Mouse (Mus musculus) kidney, postnatal 0 days (tissue): Measurements from ENCODE around the gene Ucn. TPM values are rescaled to one million over a fixed set of nuclear protein-coding genes. Genes with fewer than 3 reads are reported as not detected.

ENCODE experiments used
- ATAC-seq: fragments of 200-750 bp; cut with Nextera tagmentation; replicated peaks from 2 replicates; pipeline ENCODE4 v1.8.0; 2017; ENCODE audit warnings: low read depth, moderate number of reproducible peaks, moderate TSS enrichment, moderate library complexity; ENCODE audit not compliant: low FRiP score
- DNase-seq: peaks from one replicate; pipeline ENCODE4 v3.0.0-alpha.2; 2016; ENCODE audit warnings: low spot score
- H3K27ac ChIP-seq: fragments of 300-500 bp; sonication (generic); 2 replicates; pipeline ENCODE4 v1.5.1; 2014; ENCODE audit warnings: mild to moderate bottlenecking
- H3K27me3 ChIP-seq: fragments of 300-500 bp; sonication (generic); 2 replicates; pipeline ENCODE4 v1.6.1; 2014; ENCODE audit warnings: low read length, mixed read lengths; ENCODE audit not compliant: insufficient read depth
- H3K36me3 ChIP-seq: fragments of 300-500 bp; sonication (generic); 2 replicates; pipeline ENCODE4 v1.6.1; 2014; ENCODE audit warnings: low read length, mixed read lengths; ENCODE audit not compliant: insufficient read depth
- H3K4me1 ChIP-seq: fragments of 300-500 bp; sonication (generic); replicated peaks from 2 replicates; pipeline ENCODE4 v1.6.1; 2014; ENCODE audit warnings: antibody characterized with exemption, low read length, mixed read lengths; ENCODE audit not compliant: insufficient read depth
- H3K4me2 ChIP-seq: fragments of 300-500 bp; sonication (generic); 2 replicates; pipeline ENCODE4 v1.6.1; 2014; ENCODE audit warnings: mild to moderate bottlenecking, low read length, moderate library complexity, mixed read lengths
- H3K4me3 ChIP-seq: fragments of 300-500 bp; sonication (generic); replicated peaks from 2 replicates; pipeline ENCODE4 v1.5.1; 2014; ENCODE audit warnings: low read depth, low read length
- H3K9ac ChIP-seq: fragments of 300-500 bp; sonication (generic); 2 replicates; pipeline ENCODE4 v1.6.1; 2014; ENCODE audit warnings: low read depth, low read length
- H3K9me3 ChIP-seq: fragments of 300-500 bp; sonication (generic); replicated peaks from 2 replicates; pipeline ENCODE4 v1.6.1; 2016; ENCODE audit warnings: low read length, inconsistent platforms, mixed read lengths
- CTCF ChIP-seq: IDR thresholded peaks from 2 replicates; pipeline ENCODE4 v1.5.1; 2016; ENCODE audit warnings: antibody characterized with exemption, low read depth, mild to moderate bottlenecking, moderate library complexity
- WGBS: fragments of 180-500 bp; shearing (Covaris S2); extraction: QIAGEN DNeasy Blood & Tissue Kit; methylation state at CpG from one replicate; pipeline ENCODE4 v1.1.7; 2014; 5-methylcytosine and 5-hydroxymethylcytosine counted together
- polyA plus RNA-seq: library from polyadenylated mRNA; unstranded; fragments of >200 nt; fragmentation: Nextera tagmentation; extraction: Ambion mirVana; gene quantifications from 2 replicates; pipeline ENCODE4 v1.2.1, GENCODE M21; 2015

Ucn gene
- polyA plus RNA-seq, 1 experiment from 2014 or later = not detected

DNA sequence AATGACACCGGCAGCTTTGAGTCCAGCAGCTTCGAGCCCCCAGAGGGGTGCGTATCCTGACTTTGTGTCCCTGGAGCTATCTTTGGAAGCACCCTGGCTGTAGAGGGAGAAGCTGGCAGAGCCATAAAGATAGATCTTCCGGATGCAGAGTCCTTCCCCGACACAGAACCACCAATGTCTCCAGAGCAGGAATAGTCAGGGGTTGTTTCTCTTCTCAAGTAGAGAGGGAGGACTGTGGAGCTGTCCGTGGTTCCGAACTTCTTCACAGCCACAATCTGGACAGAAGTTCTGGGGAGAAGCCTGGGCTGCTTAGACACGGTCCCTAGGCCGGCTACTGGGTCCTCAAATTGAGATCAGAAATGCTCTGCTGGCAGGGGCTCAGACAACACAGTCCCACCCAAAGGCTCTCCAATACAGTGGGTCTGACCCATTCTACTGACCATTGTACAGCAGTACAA lies 368 bp upstream of the Ucn start:
- TF ChIP-seq CTCF = no peak
- peak; percentile 66 for DNase-seq
- H3K9ac ChIP-seq = no peak overlapping the region
- no peaks in the 10 kb centered on the region for H3K9me3 ChIP-seq
- WGBS = 9% methylated on average over 9 of the region's 9 CpGs
- peaks cover 7% of the 10 kb centered on the region; the same call in 1 of the 2 replicates for H3K4me1 ChIP-seq
- H3K36me3 ChIP-seq = peaks cover under 1% of the 10 kb centered on the region; the same call in 1 of the 2 replicates
- H3K4me3 ChIP-seq = 0 out of 2 replicates have a peak overlapping the region, but pooled peaks have one; percentile 20
- ATAC-seq = no peak
- H3K4me2 ChIP-seq = peak overlapping the region; percentile 40
- no peak overlapping the region for H3K27ac ChIP-seq
- peaks cover 48% of the 10 kb centered on the region for H3K27me3 ChIP-seq

DNA sequence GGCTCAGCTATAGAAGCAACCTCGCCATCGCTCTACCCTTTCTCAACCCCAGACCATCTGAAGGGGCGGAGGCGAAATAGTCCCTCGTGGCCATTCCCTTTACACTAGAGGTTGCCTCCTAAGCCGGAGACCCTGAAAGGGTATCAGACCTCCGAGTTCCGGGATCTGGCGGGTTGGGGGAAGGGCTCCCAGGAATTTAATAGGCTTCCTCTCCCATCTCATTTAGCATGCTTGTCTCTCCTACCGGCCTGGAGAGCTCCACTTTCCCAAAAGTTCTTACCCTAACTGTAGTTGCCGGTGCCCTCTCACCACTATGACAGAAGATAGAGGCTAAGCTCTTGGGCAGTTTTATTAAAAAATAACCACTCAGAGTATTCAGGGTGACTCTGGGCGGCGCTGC lies 971 bp downstream of the Ucn start:
- Histone ChIP-seq H3K4me3 (peak overlapping the region; percentile 20; the same call in 1 of the 2 replicates), H3K27ac (no peak overlapping the region), H3K27me3 (peaks cover 48% of the 10 kb centered on the region), H3K36me3 (no peaks in the 10 kb centered on the region), H3K4me1 (peaks cover 7% of the 10 kb centered on the region; the same call in 1 of the 2 replicates), H3K9ac (no peak overlapping the region), H3K4me2 (peak overlapping the region; percentile 40), H3K9me3 (no peaks in the 10 kb centered on the region)
- no peak for DNase-seq
- no peak for ATAC-seq
- 1% methylated on average over 13 of the region's 13 CpGs for WGBS
- no peak for TF ChIP-seq CTCF

DNA sequence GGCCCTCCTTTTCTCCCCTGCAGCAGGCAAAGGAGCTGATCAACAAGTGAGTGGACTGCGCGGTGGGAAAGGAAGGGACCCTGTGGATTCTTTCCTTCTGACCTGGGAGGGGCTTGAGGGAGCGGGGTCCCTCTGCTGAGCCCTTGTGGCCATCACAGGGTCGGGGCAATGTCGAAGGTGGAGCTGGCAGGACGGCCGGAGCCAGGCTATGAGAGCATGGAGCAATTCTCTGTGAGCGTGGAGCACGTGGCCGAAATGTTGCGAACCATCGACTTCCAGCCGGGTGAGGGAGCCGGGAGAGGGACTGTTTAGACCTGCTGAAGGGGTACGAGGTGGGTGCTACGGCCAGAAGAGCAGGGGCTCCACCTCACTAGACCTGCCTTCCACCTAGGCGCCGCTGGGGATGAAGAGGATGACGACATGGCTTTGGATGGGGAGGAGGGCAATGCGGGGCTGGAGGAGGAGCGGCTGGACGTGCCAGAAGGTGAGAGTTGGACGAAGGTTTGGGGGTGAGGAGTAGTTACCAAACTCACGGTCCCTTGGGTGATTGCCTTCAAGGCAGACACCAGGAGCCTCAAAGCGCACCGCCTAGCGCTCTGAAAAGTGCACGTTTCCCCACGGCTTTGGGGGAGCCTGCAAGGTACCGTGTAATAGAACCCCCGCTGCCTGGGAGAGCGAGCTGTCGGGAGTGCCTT lies 1.8 kb downstream of the Ucn start:
- DNase-seq (no peak), ATAC-seq (no peak)
- Histone ChIP-seq H3K4me3 (peak overlapping the region; percentile 20; the same call in 1 of the 2 replicates), H3K4me2 (no peak overlapping the region), H3K9ac (no peak overlapping the region), H3K9me3 (no peaks in the 10 kb centered on the region), H3K36me3 (no peaks in the 10 kb centered on the region), H3K27ac (no peak overlapping the region), H3K4me1 (peaks cover 7% of the 10 kb centered on the region; the same call in 1 of the 2 replicates), H3K27me3 (peaks cover 48% of the 10 kb centered on the region)
- 1% methylated on average over 33 of the region's 33 CpGs for WGBS
- no peak for TF ChIP-seq CTCF

DNA sequence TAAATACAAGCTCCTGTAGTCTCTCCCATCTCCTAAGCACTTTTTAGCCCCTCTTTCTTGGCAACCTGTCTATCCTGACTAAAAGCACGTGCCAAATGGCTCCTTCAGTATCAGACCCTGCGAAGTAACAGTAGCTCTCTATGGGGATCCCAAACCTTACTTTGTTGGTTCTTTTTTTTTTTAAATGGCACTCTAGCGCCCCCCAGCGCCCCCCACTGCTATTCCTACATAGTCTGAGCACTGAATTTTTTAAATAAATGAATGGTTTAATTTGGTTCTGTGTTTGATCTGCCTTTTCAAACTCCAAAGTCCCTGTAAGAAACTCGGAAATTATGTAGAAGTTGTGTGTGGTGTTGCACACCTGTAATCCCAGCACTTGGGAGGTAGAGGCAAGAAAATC lies 12.6 kb downstream of the Ucn start:
- Histone ChIP-seq H3K27me3 (no peaks in the 10 kb centered on the region), H3K9me3 (no peaks in the 10 kb centered on the region), H3K36me3 (no peaks in the 10 kb centered on the region), H3K4me2 (no peak overlapping the region), H3K4me3 (no peak overlapping the region), H3K9ac (no peak overlapping the region), H3K4me1 (no peaks in the 10 kb centered on the region), H3K27ac (no peak overlapping the region)
- no peak for DNase-seq
- 39% methylated on average over 5 of the region's 5 CpGs for WGBS
- no peak for ATAC-seq
- TF ChIP-seq CTCF = no peak

DNA sequence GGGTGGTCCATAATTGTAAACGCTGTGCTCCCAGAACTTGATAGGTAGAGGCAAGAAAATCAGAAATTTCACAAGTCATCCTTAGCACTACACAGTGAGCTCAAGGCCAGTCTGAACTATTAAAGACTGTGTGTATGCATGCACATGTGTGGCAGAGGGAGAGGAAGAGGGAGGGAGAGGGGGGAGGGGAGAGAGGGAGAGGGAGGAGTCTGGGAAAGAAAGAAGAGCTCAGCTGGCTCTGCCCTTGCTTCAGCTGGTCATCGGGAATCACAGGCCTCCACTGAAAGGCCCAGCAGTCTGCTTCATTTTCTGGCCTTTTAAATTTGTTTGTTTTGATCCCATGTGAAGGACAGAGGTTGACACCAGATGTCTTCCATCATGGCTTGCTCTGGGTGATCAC lies 15.1 kb downstream of the Ucn start:
- no peak for TF ChIP-seq CTCF
- ATAC-seq (no peak), DNase-seq (no peak)
- H3K36me3 ChIP-seq = no peaks in the 10 kb centered on the region
- H3K9me3 ChIP-seq = no peaks in the 10 kb centered on the region
- H3K9ac ChIP-seq = no peak overlapping the region
- no peaks in the 10 kb centered on the region for H3K27me3 ChIP-seq
- WGBS = 39% methylated on average over 2 of the region's 2 CpGs
- H3K4me3 ChIP-seq = no peak overlapping the region
- no peak overlapping the region for H3K4me2 ChIP-seq
- H3K4me1 ChIP-seq = no peaks in the 10 kb centered on the region
- no peak overlapping the region for H3K27ac ChIP-seq

DNA sequence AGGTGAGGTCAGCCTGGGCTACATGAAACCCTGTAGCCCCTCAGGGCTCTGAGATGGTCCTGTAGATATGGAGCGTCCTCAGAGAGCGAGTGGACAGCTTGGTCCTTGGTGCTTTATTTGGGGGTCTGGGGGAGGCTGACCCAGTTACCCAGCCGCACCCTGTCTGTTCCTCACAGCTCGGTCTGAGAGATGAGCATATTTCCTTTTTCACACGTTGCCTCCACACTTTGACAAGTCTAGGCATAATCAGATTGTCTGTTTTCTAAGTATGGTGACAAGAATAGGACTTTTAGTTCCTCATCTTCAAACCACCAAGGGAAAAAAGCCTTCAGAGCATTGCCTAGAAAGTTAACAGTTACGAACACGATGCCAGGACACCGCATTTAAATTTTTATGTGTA lies 17.5 kb downstream of the Ucn start:
- no peaks in the 10 kb centered on the region for H3K36me3 ChIP-seq
- DNase-seq (no peak), ATAC-seq (no peak)
- H3K9me3 ChIP-seq = no peaks in the 10 kb centered on the region
- H3K9ac ChIP-seq = no peak overlapping the region
- 71% methylated on average over 8 of the region's 8 CpGs for WGBS
- H3K27ac ChIP-seq = no peak overlapping the region
- H3K27me3 ChIP-seq = no peaks in the 10 kb centered on the region
- no peak overlapping the region for H3K4me2 ChIP-seq
- no peaks in the 10 kb centered on the region for H3K4me1 ChIP-seq
- H3K4me3 ChIP-seq = no peak overlapping the region
- TF ChIP-seq CTCF = no peak
